Mouse (Mus musculus): Measurements from ENCODE around the gene Vps33a.
A peak's percentile ranks its signal among the peaks of the same experiment; 100 is the strongest.

Gene Vps33a

GRCm38 (mm10) chr5:123572357-123573186, at the start of gene Vps33a:
TSS of gene Vps33a (minus strand) at chr5:123573038.
- peak; percentile 97 to 98 for DNase-seq (ENCODE audit: low spot score in 2 of 2)

GRCm38 (mm10) chr5:123622421-123622820, 49.6 kb upstream of the Vps33a start:
- DNase-seq (ENCODE audit: low spot score in 2 of 2): no peak

GRCm38 (mm10) chr5:123618558-123618957, 45.7 kb upstream of the Vps33a start:
- DNase-seq (ENCODE audit: low spot score in 2 of 2): no peak

GRCm38 (mm10) chr5:123614246-123614645, 41.4 kb upstream of the Vps33a start:
- no peak for DNase-seq (ENCODE audit: low spot score in 2 of 2)

- peak; percentile 41 to 48 for DNase-seq (ENCODE audit: low spot score in 2 of 2)
Observed at GRCm38 (mm10) chr5:123609843-123610242, 37.0 kb upstream of the Vps33a start.

DNA sequence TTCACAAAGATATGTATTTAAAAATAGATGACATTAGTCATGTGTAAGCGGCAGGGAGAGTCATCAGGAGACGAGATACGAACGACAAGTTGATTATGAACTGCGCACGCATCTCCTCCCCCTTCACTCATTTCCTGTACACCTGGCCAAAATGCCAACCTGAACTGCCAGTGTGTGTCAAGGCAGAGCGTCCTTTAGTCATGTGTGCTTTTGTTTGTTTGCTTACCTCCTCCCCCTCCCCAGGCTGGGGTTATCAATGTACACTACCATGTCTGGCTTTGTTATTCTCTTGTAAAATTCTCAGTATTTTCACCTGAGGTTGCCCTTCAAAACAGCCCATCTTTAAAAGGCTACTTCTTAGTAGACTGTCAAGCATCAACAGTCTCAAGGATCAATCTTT, 36.6 kb upstream of the Vps33a start:
- no peak for DNase-seq (ENCODE audit: low spot score in 2 of 2)

DNA sequence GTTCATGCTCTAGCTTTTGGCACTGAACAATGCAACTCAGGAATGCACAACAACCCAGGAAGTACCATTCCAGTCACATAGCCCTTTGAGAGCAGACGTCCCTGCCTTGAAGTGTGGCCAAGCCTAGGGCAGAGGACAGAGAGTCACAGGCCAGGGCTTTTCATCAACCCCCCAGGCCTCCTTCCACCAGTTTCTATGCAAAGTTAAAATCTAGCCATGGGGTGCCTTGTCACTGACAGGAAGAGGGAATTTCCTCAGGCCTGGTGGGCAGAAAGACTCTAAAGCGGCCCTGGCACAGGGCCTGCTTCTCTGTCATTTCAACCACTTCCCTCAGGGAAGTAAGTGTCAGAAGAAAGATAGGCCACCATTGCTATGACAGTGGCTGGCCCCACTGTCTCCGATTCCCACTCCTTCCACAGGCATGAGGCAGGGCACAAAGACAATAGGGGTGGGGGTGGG, 34.4 kb upstream of the Vps33a start:
- DNase-seq (ENCODE audit: low spot score in 2 of 2): no peak

DNA sequence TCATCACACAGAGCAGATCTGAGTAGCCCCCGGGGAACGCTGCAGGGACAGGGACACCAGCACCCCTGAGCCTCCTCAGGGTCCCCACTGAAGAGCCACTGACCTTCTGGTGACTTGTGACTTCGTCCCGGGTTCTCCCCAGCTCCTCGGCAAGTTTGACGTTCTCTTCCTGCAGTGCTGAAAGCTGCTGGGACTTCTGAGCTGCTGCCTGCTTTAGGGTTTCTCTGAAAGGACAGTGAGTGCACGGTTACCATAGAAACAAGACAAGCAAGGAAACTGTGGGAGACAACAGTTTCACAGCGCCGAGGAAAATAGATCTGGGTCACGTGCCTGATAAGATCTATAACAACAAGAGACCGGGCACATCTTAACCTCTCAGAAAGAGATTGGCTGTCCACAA, 30.7 kb upstream of the Vps33a start:
- no peak for DNase-seq (ENCODE audit: low spot score in 2 of 2)

DNA sequence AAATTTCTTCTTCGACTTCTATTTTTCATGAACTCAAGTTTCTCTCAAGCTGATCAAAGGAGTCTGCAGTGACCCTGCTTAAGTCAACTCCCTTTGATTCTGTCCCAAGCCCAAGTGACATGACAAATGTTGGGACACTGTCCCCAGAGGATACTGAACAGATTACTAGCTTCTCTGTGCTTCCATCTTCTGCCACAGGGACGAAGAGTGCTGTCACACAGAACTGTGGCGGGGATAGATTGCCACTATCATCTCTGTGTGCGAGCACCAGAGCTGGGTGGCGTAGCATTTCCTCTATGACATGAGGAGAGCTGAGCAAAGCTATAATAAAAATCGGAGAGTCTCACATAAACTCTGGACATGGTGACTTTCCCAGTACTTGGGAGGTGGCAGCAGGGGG, 29.3 kb upstream of the Vps33a start:
- DNase-seq (ENCODE audit: low spot score in 2 of 2): no peak

GRCm38 (mm10) chr5:123599319-123599718, 26.5 kb upstream of the Vps33a start:
- no peak for DNase-seq (ENCODE audit: low spot score in 2 of 2)

DNA sequence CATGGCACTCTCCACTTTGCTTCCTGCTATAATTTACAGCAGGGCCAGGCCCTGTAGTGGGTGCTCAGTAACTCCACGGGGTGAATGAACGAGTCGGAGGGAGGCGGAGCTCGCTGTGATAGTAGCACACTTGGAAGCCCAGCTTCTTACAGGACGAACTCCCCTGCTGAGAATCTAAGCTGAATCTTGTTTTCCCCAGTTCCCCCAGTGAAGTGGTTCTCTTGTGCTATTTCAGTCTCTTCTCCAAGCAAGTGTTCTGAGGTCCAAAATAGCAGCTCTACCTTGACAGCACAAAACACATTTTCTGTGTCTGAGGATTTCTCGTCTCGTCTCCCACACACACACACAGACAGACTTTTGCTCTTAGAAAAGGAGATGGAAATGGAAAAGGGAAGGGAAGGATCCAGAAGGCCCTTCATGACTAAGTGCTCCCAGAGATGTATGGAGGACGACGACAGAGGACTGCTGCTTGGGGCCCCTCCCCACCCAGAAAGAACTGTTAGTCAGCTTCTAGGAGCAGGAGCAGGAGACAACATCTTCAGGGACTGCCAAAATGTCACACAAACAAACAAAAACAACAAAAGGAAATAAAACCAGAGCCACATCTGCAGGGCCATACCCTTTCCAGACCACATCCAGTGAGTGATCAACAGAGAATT, 20.9 kb upstream of the Vps33a start:
- DNase-seq (ENCODE audit: low spot score in 2 of 2): no peak

DNA sequence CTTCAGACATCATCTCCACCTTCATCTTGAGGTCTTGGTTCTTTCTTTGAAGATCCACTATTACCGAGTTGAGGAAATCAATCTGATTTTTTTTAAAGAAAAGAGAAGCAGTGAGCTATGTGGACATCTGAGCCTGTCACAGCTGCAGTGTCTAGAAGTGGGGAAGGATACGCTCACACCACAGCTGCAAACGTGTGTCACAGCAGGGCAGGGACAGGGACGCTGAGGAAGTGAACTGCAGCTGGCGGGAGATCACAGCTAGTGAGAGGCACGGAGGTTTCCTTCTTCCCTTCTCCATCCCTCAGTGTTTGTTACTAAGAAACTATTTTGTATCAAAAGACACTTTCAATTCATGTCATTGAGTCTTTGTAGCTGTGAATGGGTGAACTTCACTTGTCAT, 7.2 kb upstream of the Vps33a start:
- DNase-seq (ENCODE audit: low spot score in 2 of 2): no peak

DNA sequence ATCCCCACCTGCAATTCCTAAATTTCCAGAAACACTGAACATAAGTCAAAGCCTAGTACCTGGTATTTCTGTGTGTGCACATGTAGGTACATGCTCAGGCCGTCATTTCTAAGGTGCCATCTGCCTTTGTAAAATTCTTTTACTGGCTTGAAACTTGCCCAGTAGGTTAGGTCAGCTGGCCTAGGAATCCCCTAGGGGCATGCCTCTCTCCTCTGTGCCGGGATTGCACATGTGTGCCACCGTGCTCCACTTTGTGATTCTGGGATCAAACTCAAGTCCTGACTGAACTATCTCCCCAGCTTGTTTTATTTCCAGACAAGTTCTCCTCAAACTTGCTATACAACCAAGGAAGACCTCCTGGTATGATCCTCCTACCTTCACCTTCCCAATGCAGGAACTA, 3.9 kb upstream of the Vps33a start:
- DNase-seq (ENCODE audit: low spot score in 2 of 2): no peak

DNA sequence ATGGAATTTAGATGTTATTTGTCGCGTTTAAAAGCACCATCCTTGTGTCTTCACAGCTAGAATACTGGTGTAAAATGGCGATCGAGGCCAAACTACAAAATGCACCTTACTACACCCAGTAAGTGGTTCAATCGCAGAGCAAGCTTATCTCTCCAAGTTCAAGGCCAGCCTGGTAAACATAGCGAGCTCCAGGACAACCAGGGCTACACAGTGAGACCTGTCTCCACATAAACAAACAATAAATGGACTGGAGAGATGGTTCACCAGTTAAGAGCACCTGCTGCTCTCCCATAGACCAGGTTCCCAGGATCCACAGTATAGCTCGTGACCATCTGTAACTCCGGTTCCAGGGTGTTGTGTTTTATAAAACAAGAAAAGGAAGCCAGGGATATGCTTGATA, 524 bp upstream of the Vps33a start:
- no peak for DNase-seq (ENCODE audit: low spot score in 2 of 2)

- no peak for DNase-seq (ENCODE audit: low spot score in 2 of 2)
Observed at GRCm38 (mm10) chr5:123561128-123561527, 11.7 kb downstream of the Vps33a start.

DNA sequence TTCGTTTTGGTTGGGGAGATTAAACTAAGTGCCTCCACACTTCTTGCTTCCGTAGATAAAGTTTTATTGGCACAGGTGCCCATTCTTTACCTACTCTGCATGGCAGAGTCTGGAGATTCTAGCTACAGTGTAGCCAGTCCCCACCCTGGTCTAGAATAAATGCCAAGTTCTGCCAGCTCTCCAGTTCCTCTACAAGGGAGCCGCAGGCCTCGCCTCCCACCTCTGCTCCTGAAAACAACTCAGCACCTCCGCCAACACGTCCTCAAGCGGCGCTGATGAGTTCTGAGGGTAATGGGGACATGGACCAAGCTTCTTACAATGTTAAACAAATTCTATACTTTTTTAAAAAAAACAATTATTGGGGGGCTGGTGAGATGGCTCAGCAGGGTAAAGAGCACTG, 13.2 kb downstream of the Vps33a start:
- no peak for DNase-seq (ENCODE audit: low spot score in 2 of 2)

DNA sequence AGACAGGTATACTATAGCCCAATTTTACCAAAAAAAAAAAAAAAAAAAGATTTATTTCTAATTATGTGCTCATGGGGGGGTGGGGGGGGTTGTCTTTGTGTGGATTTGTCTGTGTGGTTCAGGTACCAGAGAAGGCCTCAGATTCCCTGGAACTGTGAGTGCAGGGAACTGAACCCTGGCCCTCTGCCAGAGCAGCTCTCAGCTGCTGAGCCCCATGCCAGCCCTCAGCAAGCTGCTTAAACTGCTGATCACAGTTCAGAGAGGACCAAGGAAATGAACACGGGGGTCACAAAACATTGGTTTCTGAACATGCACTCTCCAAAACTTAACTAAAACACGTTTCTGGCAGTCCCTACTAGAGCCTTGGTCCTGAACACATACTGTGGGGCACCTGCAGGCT, 16.4 kb downstream of the Vps33a start:
- DNase-seq (ENCODE audit: low spot score in 2 of 2): no peak

DNA sequence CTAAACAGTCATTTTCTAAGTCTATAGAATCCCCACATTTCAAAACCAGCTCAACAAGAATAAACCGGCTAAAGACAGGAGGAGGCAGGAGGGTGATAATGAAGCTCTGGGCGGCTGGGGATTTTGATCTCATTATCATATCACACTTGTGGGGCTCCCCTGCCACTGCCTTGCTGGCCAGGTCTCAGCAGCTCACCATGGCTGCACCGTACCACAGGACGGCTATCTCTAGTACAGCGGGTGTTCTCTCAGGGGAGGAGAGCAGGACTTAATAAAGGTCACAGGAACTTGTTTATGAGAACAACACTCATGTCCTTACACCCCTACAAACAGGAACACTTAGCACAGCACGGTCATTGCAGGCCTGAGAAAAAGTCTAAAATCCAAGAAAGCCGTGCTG, 17.1 kb downstream of the Vps33a start:
- DNase-seq (ENCODE audit: low spot score in 2 of 2): no peak

DNA sequence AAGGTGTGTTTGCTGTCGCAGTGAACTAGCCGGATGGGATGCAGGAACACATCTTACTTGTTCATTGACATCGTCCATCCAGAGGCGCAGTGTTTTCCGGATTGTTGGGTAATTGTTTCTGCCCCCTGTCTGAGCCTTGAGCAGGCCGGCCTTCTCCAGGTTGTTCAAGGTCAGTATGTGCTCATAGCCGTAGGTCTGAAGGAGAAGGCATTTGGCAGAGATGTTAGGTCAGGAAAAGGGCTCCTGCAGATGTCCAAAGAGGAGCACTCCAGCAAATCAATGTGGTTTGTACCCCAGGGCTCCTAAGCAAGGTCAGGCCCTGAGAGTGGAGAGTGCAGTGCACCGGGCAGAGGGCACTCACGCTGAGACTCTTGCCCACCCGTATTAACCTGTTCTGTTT, 39.0 kb downstream of the Vps33a start:
- DNase-seq (ENCODE audit: low spot score in 2 of 2): no peak

- DNase-seq (ENCODE audit: low spot score in 2 of 2): no peak
Observed at GRCm38 (mm10) chr5:123530056-123530455, 42.8 kb downstream of the Vps33a start.

- DNase-seq (ENCODE audit: low spot score in 2 of 2): no peak
Observed at GRCm38 (mm10) chr5:123528641-123529040, 44.2 kb downstream of the Vps33a start.

- no peak for DNase-seq (ENCODE audit: low spot score in 2 of 2)
Observed at GRCm38 (mm10) chr5:123525916-123526495, 46.8 kb downstream of the Vps33a start.

- DNase-seq (ENCODE audit: low spot score in 2 of 2): no peak
Observed at GRCm38 (mm10) chr5:123525281-123525680, 47.6 kb downstream of the Vps33a start, which contains the start of gene Gm49027. TSS of gene Gm49027 (minus strand) at chr5:123525488.

Data from spleen, postnatal 36 days (tissue).